Mouse (Mus musculus) hematopoietic stem cell, adult 5-6 weeks (primary cell): ENCODE data around the gene Meox2. TPM values are rescaled to one million over a fixed set of nuclear protein-coding genes. Genes with fewer than 3 reads are reported as not detected.

Experiments used
- total RNA-seq: library from RNA; stranded (forward); fragments of 172-1452, 232-1000 nt; gene quantifications from 2 replicates; pipeline ENCODE4 v1.2.3, GENCODE M21; 2017

Gene Meox2
- total RNA-seq, 1 experiment from 2014 or later, result not detected

Other genes starting within 250 kb of the Meox2 start
- 3.5 and 5.1 TPM in 2 replicates for gene Agmo, start 133.1 kb downstream of the Meox2 start, total RNA-seq